Mouse (Mus musculus): ENCODE results near the gene Arhgef18. TPM values are rescaled to one million over a fixed set of nuclear protein-coding genes. Genes with fewer than 3 reads are reported as not detected.

The Arhgef18 gene
- polyA plus RNA-seq, 1 experiment from 2014 or later, result 7.8 TPM

- Histone ChIP-seq H3K36me3 (ENCODE audit: insufficient read depth) (no peaks in the 10 kb centered on the region), H3K4me1 (ENCODE audit: insufficient read depth) (peaks cover 4% of the 10 kb centered on the region), H3K27me3 (ENCODE audit: insufficient read depth, low read length) (no peaks in the 10 kb centered on the region), H3K9me3 (ENCODE audit: low read depth, low read length) (no peaks in the 10 kb centered on the region), H3K4me3 (ENCODE audit: low read depth, low read length) (no peak overlapping the region), H3K27ac (ENCODE audit: low read depth) (no peak overlapping the region), H3K9ac (no peak overlapping the region), H3K4me2 (no peak overlapping the region)
- no peak for TF ChIP-seq CTCF (IDR thresholded peaks at IDR 0.05; ENCODE audit: low read depth)
- WGBS, result 95% methylated on average over 1 of the region's 1 CpGs
- no peak for ATAC-seq (ENCODE audit: insufficient read depth)
- peak; percentile 19 for DNase-seq
These were observed 76.0 kb downstream of the Arhgef18 start for GRCm38 (mm10) chr8:3468838-3469237.

GRCm38 (mm10) chr8:3470562-3470961 is 77.8 kb downstream of the Arhgef18 start, which contains the start of gene Tex45:
Gene Tex45, plus strand, starts transcription at chr8:3470862.
- no peak for DNase-seq
- Histone ChIP-seq H3K4me1 (ENCODE audit: insufficient read depth) (peaks cover 4% of the 10 kb centered on the region), H3K4me2 (no peak within 1 kb of the TSS), H3K9me3 (ENCODE audit: low read depth, low read length) (no peaks in the 10 kb centered on the region), H3K36me3 (ENCODE audit: insufficient read depth) (no peaks in the 10 kb centered on the region), H3K27ac (ENCODE audit: low read depth) (no peak within 1 kb of the TSS), H3K9ac (no peak within 1 kb of the TSS), H3K4me3 (ENCODE audit: low read depth, low read length) (no peak within 1 kb of the TSS), H3K27me3 (ENCODE audit: insufficient read depth, low read length) (no peaks in the 10 kb centered on the region)
- no peak for TF ChIP-seq CTCF (IDR thresholded peaks at IDR 0.05; ENCODE audit: low read depth)
- ATAC-seq (ENCODE audit: insufficient read depth), result no peak

- H3K4me2 ChIP-seq, result peak overlapping the region; percentile 59
- TF ChIP-seq CTCF (IDR thresholded peaks at IDR 0.05; ENCODE audit: low read depth), result no peak
- no peaks in the 10 kb centered on the region for H3K36me3 ChIP-seq (ENCODE audit: insufficient read depth)
- no peaks in the 10 kb centered on the region for H3K9me3 ChIP-seq (ENCODE audit: low read depth, low read length)
- 0 out of 2 replicates have a peak, but pooled peaks cover 3% of the 10 kb centered on the region for H3K4me1 ChIP-seq (ENCODE audit: insufficient read depth)
- no peak; the same call in 1 of the 2 replicates for ATAC-seq (ENCODE audit: insufficient read depth)
- H3K27me3 ChIP-seq (ENCODE audit: insufficient read depth, low read length), result no peaks in the 10 kb centered on the region
- no peak overlapping the region for H3K27ac ChIP-seq (ENCODE audit: low read depth)
- WGBS, result 24% methylated on average over 37 of the region's 37 CpGs
- peak; percentile 21 for DNase-seq
- H3K4me3 ChIP-seq (ENCODE audit: low read depth, low read length), result peak overlapping the region; percentile 24
- peak overlapping the region; percentile 29 for H3K9ac ChIP-seq
These were observed 83.1 kb downstream of the Arhgef18 start for GRCm38 (mm10) chr8:3475715-3476429.

GRCm38 (mm10) chr8:3480221-3480785 is 87.5 kb downstream of the Arhgef18 start:
- Histone ChIP-seq H3K4me2 (no peak overlapping the region), H3K27me3 (ENCODE audit: insufficient read depth, low read length) (no peaks in the 10 kb centered on the region), H3K9ac (no peak overlapping the region), H3K4me3 (ENCODE audit: low read depth, low read length) (no peak overlapping the region), H3K4me1 (ENCODE audit: insufficient read depth) (0 out of 2 replicates have a peak, but pooled peaks cover 3% of the 10 kb centered on the region), H3K36me3 (ENCODE audit: insufficient read depth) (no peaks in the 10 kb centered on the region), H3K27ac (ENCODE audit: low read depth) (no peak overlapping the region), H3K9me3 (ENCODE audit: low read depth, low read length) (no peaks in the 10 kb centered on the region)
- no peak for TF ChIP-seq CTCF (IDR thresholded peaks at IDR 0.05; ENCODE audit: low read depth)
- WGBS, result 63% methylated on average over 4 of the region's 4 CpGs
- DNase-seq, result no peak
- ATAC-seq (ENCODE audit: insufficient read depth), result no peak

GRCm38 (mm10) chr8:3481605-3482004 is 88.8 kb downstream of the Arhgef18 start:
- DNase-seq (peak; percentile 43), ATAC-seq (ENCODE audit: insufficient read depth) (no peak)
- H3K4me2 ChIP-seq, result no peak overlapping the region
- WGBS, result 45% methylated on average over 5 of the region's 5 CpGs
- no peak overlapping the region for H3K4me3 ChIP-seq (ENCODE audit: low read depth, low read length)
- no peak for TF ChIP-seq CTCF (IDR thresholded peaks at IDR 0.05; ENCODE audit: low read depth)
- no peaks in the 10 kb centered on the region for H3K9me3 ChIP-seq (ENCODE audit: low read depth, low read length)
- no peak overlapping the region for H3K27ac ChIP-seq (ENCODE audit: low read depth)
- H3K4me1 ChIP-seq (ENCODE audit: insufficient read depth), result no peaks in the 10 kb centered on the region
- no peak overlapping the region for H3K9ac ChIP-seq
- H3K27me3 ChIP-seq (ENCODE audit: insufficient read depth, low read length), result no peaks in the 10 kb centered on the region
- H3K36me3 ChIP-seq (ENCODE audit: insufficient read depth), result no peaks in the 10 kb centered on the region

- H3K27ac ChIP-seq (ENCODE audit: low read depth), result no peak overlapping the region
- ATAC-seq (ENCODE audit: insufficient read depth), result no peak
- 81% methylated on average over 22 of the region's 22 CpGs for WGBS
- H3K4me2 ChIP-seq, result no peak overlapping the region
- H3K27me3 ChIP-seq (ENCODE audit: insufficient read depth, low read length), result no peaks in the 10 kb centered on the region
- no peaks in the 10 kb centered on the region for H3K9me3 ChIP-seq (ENCODE audit: low read depth, low read length)
- no peak overlapping the region for H3K4me3 ChIP-seq (ENCODE audit: low read depth, low read length)
- H3K36me3 ChIP-seq (ENCODE audit: insufficient read depth), result no peaks in the 10 kb centered on the region
- no peak overlapping the region for H3K9ac ChIP-seq
- no peaks in the 10 kb centered on the region for H3K4me1 ChIP-seq (ENCODE audit: insufficient read depth)
- no peak for TF ChIP-seq CTCF (IDR thresholded peaks at IDR 0.05; ENCODE audit: low read depth)
- DNase-seq, result no peak
These were observed 89.5 kb downstream of the Arhgef18 start for GRCm38 (mm10) chr8:3482240-3482740.

GRCm38 (mm10) chr8:3483546-3483945 is 90.7 kb downstream of the Arhgef18 start:
- peak; percentile 12 for DNase-seq
- Histone ChIP-seq H3K4me2 (no peak overlapping the region), H3K36me3 (ENCODE audit: insufficient read depth) (no peaks in the 10 kb centered on the region), H3K4me3 (ENCODE audit: low read depth, low read length) (no peak overlapping the region), H3K27me3 (ENCODE audit: insufficient read depth, low read length) (no peaks in the 10 kb centered on the region), H3K4me1 (ENCODE audit: insufficient read depth) (no peaks in the 10 kb centered on the region), H3K9me3 (ENCODE audit: low read depth, low read length) (no peaks in the 10 kb centered on the region), H3K9ac (no peak overlapping the region), H3K27ac (ENCODE audit: low read depth) (no peak overlapping the region)
- 75% methylated on average over 7 of the region's 7 CpGs for WGBS
- no peak for ATAC-seq (ENCODE audit: insufficient read depth)
- no peak for TF ChIP-seq CTCF (IDR thresholded peaks at IDR 0.05; ENCODE audit: low read depth)

Data from lung, embryonic 14.5 days (tissue).